Mouse (Mus musculus) G1E-ER4 (cell line): ENCODE data around the gene Atmin. TPM values are rescaled to one million over a fixed set of nuclear protein-coding genes. Genes with fewer than 3 reads are reported as not detected.

Source experiments
- GATA1 ChIP-seq: IDR thresholded peaks from one replicate; pipeline ENCODE4 v1.8.0; 2012; ENCODE audit warnings: low read length, inconsistent platforms
- polyA plus RNA-seq: library from polyadenylated mRNA; stranded (reverse); fragments of >175 nt; gene quantifications from 2 replicates; pipeline ENCODE4 v1.2.3, GENCODE M21; 2012

The Atmin gene
- polyA plus RNA-seq, 1 experiment: 8.9 TPM

GRCm38 (mm10) chr8:116943555-116944384 is 577 bp downstream of the Atmin start:
- TF ChIP-seq GATA1: no peak

GRCm38 (mm10) chr8:116944385-116944696 is 1.1 kb downstream of the Atmin start:
- TF ChIP-seq GATA1: no peak

- no peak for TF ChIP-seq GATA1
Measured at GRCm38 (mm10) chr8:116945169-116945910, 2.1 kb downstream of the Atmin start.

- TF ChIP-seq GATA1: no peak
Measured at GRCm38 (mm10) chr8:116946268-116946838, 3.2 kb downstream of the Atmin start.

- TF ChIP-seq GATA1: no peak
Measured at GRCm38 (mm10) chr8:116946851-116947250, 3.7 kb downstream of the Atmin start.

- TF ChIP-seq GATA1: no peak
Measured at GRCm38 (mm10) chr8:116947589-116947988, 4.4 kb downstream of the Atmin start.

- TF ChIP-seq GATA1: no peak
Measured at GRCm38 (mm10) chr8:116951369-116951768, 8.2 kb downstream of the Atmin start.

- no peak for TF ChIP-seq GATA1
Measured at GRCm38 (mm10) chr8:116951778-116952177, 8.6 kb downstream of the Atmin start.

GRCm38 (mm10) chr8:116952428-116952827 is 9.2 kb downstream of the Atmin start:
- no peak for TF ChIP-seq GATA1

GRCm38 (mm10) chr8:116954415-116954814 is 11.2 kb downstream of the Atmin start:
- TF ChIP-seq GATA1: no peak

- TF ChIP-seq GATA1: no peak
Measured at GRCm38 (mm10) chr8:116969531-116969930, 26.3 kb downstream of the Atmin start.

GRCm38 (mm10) chr8:116975066-116975465 is 31.9 kb downstream of the Atmin start:
- TF ChIP-seq GATA1: no peak

- TF ChIP-seq GATA1: no peak
Measured at GRCm38 (mm10) chr8:116975606-116976005, 32.4 kb downstream of the Atmin start.

GRCm38 (mm10) chr8:116978052-116978451 is 34.9 kb downstream of the Atmin start:
- TF ChIP-seq GATA1: no peak

GRCm38 (mm10) chr8:116978631-116979256 is 35.6 kb downstream of the Atmin start, which contains the start of gene 1700030J22Rik:
1700030J22Rik (minus strand) TSS chr8:116978959.
- no peak for TF ChIP-seq GATA1

GRCm38 (mm10) chr8:116980117-116980516 is 36.9 kb downstream of the Atmin start:
- no peak for TF ChIP-seq GATA1

- TF ChIP-seq GATA1: no peak
Measured at GRCm38 (mm10) chr8:116989842-116990241, 46.6 kb downstream of the Atmin start.
